Mouse (Mus musculus): ENCODE data around the gene Btbd9.

The Btbd9 gene

DNA sequence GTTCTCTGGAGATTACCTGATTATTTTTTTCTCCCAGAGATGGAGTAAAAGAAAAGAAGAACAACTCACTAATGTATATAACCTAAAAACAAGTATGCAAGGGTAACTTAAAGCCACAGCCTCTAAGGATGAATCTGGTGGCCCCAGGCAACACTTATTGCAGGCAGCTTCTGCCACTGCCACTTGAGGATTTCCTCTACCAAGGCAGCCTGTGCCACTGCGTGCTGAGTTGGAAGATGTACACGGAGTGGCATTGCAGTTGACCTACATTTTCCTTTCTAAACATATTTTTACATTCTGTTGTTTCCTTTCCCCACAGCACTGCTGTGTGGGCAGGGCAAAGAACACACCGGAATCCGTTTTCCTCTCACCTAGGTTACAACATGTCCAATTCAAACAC is 184.3 kb downstream of the Btbd9 start:
- DNase-seq (ENCODE audit: low spot score in 2 of 2) = no peak

DNA sequence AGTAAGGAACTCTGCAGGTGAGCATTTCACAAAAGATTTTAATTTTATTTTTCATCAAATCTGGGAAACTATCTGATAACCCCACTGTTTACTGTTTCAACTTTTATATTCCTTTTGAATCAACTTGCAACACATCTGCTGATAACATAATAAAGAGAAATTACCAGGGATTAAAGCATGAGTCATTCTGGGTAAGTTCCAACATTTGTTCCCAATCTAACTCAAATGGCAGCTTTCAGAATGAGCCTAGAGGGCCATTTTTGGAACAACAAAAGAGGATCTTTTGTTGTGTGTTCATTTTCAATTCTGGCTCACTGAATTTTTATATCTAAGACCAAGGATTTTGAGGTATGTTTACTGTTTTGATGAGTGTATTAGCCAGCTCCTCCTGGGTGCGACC is 185.1 kb downstream of the Btbd9 start:
- no peak for DNase-seq (ENCODE audit: low spot score in 2 of 2)

DNA sequence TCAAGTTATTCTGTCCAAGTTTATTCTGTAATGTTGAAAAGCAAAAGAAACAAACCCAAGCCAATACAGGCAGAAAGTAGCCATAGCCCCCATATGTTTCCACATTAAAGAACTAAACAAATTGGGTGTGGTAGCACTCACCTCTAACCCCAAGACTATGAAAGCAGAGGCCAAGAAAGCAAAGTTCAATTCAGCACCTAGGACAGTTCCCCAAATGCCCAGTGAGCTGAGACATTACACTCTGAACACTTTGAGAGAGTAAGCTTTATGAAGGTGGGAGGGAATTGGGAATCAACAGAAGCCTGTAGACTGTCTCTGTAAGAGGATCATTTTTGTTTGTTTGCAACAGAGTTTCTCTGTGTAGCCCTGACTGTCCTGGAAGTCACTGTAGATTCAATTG is 186.6 kb downstream of the Btbd9 start:
- peak in 1 of 2 experiments; percentile 18 for DNase-seq (ENCODE audit: low spot score in 2 of 2)

DNA sequence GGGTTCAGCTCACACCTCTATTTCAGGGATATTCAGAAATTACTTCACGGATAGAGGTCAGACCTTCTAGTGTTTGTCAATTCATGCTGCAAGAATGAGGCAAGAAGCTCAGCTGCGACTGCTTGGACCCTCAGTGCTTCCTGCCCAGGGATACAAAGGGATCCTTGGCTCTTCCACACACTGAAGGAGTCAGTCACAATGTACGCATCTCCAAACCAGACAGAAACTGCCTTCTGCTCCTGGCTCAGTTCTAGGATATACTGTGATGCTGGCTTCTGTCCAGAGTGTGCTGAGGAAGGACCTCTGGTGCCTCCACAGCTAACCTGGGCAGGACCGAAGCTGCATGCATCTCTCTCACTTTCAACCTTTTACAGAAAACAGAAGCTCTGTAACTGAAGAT is 187.5 kb downstream of the Btbd9 start:
- DNase-seq (ENCODE audit: low spot score in 2 of 2) = no peak

DNA sequence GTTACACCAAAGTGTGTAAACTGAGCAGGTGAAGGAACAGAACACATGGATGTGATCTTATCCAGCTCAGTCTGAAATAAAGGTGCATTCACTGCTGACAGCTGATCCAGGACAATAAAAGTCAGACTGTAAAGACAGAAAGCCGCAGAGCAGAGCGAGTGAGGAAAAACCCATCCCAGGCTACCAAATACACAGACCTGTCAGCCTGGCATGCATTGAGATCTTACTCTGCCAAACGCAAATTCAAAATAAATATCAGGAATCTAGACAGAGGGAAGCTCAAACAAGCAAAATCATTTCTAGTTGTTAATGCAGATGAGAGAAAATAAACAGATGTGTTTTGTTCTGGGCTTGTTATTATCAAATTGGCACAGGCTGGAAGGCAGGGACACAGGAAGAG is 187.9 kb downstream of the Btbd9 start:
- no peak for DNase-seq (ENCODE audit: low spot score in 2 of 2)

DNA sequence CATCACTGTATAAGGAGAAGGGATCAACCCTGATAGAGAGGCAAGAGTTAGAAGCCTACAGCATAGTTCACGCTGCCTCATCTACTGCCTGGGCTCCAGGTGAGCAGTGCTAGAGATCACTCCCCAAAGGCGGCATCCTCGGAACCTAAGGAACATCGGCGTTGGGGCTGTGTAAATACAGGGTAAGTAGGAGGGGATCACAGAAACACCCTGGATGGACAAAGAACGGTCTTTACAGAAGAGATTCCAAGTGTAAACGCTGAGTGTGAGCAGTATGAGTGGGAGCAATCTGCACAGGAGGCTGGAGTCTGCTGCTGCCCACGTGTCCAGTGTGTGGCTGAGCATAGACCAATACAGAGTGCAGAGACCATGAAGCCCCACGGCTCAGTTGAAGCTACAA is 190.0 kb downstream of the Btbd9 start:
- DNase-seq (ENCODE audit: low spot score in 2 of 2) = no peak

DNA sequence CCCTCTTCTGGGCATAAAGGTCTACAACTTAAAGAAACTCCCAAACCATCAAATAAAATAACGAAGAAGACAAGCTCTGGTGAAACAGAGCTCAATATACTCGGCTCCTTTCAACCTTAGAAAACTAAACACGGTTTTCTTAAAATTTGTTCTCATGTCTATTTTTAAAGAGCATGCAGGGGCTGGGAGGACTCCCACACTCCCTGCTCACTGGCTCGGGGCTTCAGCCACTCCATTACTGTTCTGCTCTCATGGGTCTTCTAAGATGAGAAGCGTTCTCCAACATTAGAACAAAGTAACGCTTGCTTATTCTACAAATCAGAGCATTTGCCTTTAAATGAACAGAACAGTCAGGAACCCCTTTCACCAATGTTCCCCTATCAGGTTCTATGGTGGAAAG is 192.6 kb downstream of the Btbd9 start:
- no peak for DNase-seq (ENCODE audit: low spot score in 2 of 2)

DNA sequence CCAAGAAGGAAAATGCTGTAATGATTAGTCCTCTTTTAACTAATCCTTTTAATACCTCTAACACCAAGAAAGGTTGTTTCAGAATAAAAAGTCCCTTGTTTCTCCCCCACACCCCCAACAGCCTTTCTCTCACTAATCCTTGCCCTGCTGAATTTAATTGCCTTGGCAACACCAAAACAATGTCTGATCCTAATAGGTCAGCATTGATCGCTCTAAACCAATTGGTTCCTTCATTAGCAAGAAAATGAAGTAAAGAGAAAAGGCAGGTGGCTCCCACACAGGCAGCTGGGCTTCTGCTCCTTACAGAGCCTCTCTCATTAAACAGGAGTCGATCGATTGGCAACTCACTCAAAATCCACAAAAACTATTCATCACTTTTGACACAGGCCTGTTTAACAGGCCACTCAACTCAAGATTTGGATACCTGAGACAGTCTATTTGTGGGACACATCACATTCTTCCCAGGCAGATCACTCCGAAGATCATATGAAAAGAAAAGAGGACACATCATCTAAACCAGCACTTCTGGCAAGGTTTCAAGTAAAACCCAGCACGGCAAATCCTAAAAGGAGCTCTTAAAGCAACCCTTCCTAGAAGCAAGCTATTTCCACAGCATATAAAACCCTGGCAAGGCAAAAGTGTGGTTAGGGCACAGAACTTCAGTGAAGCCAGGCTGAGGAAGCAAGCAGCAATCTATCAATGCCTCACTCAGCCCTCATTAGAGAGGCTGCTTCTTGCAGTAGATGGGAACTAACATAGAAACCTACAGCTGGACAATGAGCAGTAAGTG is 197.9 kb downstream of the Btbd9 start:
- no peak for DNase-seq (ENCODE audit: low spot score in 2 of 2)

DNA sequence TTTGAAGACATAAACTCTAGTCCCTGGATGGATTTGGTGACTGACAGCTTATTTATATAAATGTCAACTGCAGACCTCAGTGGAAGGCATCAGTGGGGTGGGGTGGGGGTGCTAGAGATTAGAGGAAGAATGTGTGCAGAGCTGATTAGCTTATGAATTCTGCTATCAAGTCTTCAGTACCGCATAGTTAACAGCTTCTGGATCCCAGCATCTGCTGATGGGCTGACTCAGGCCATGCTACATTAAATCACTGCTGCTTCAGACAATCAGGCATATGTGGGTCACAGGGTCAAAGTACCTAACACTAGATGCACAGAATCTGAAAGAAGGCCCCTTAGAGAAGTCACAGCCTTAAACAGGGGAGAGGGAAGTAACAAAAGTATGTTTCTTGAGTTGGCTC is 198.5 kb downstream of the Btbd9 start:
- no peak for DNase-seq (ENCODE audit: low spot score in 2 of 2)

DNA sequence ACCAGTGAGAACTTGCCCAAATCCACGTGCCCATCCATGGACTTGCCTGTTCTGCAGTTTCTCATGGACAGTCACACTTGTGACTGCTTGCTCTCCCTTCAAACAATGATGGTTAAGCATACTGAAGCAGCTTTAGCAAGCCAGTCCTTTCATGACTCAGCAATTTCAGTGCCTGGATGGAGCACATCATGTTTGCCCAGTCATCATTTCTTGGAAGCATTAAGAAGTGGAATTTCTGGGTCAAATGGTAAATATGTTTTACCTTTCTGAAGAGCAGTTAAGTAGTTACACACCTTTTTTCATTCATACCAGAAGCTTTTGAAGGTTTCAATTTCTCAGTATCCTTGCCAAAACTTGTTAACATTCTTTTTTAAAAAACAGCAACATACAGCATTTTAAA is 201.2 kb downstream of the Btbd9 start:
- no peak for DNase-seq (ENCODE audit: low spot score in 2 of 2)

DNA sequence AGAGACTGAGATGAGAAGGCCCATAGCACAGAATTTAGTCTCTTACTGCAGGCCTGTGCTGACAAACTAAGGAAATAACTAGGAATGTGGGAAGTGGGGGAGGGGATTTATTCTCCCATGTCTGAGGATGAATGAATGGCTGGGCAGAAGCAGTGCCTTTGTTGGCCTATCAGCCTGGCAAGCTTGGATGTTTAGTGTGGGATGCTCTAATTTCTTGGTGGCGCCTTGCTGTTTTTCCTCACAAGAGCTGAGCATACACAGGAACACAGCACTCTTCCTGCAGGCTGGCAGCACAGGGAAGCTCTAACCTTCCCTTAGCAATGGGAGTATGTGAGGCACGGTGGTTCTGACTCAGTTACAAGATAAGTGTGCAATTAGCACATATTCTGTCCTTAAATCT is 207.7 kb downstream of the Btbd9 start:
- no peak for DNase-seq (ENCODE audit: low spot score in 2 of 2)

DNA sequence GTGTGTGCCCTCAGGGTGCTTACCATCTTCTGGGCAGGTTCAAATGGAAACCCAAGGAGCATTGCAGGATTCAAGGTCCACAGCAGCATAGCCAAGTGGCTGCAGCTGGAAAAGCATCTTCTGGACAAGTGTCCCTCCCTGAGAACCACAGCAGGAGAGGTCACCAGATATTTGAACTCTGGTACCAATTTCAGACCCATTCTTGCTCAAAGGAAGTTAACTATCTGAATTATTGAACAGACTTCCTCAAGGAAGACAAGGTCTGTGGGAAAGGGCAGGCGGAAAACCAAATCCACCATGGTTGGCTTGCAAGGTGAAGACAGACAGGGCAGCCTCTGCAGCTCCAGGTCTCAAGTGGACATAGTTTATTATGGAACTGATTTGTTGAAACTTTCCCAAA is 211.6 kb downstream of the Btbd9 start:
- DNase-seq (ENCODE audit: low spot score in 2 of 2) = no peak

DNA sequence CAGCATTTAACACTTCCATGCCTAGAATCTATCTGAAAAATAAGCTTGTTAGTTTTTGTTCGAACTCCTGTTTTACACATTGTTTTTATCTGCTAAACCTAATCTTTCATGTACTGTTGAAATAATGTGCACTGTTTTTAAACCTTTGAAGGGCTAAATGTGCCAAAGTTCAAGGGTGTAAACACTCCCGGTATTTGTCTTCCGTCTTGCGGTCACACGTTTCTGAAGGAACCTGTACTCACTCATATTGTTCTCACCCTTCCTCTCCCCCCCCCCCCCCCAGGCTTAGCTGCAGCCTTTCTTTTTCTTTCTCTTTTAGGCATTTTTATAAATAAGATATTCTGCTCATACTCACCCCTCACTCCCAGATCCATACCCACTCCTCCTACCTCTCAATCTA is 212.9 kb downstream of the Btbd9 start:
- DNase-seq (ENCODE audit: low spot score in 2 of 2) = no peak

DNA sequence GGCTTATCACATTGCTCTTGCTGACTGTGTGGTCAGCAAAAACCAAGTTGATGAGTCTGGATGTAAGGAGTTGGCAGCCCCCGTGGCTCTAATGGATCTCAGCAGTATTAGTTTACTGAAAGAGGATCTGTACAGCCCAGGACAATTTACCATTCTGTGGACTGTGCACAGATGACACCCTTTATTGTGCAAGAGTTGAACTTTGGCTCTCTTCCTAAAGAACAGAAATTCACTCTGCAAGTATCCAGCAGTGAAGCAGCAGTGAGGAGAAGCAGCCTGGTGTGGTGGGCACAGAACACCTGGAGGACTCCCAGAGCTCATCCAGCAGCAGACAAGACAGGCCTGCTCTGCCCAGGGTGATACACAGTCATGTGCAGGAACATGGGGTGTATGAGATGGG is 215.6 kb downstream of the Btbd9 start:
- no peak for DNase-seq (ENCODE audit: low spot score in 2 of 2)

DNA sequence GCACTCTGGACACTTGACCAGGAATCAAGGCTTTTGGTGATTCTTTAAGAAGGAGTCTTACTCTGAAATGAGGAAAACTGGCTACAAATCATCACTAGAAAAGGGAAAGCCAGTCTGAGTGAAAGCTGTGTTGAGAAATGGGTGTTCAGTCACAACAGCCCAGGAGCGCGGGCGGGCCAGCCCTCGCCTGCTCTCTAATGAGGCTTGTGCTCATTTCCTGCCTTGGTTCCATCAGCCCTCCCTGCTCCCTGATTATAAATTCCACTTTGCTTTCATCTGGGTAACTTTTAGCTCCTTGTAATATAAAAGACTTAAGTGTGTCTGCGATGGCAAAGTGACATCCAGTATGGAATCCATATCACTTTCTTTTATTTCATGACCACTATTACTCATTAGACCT is 216.9 kb downstream of the Btbd9 start:
- no peak for DNase-seq (ENCODE audit: low spot score in 2 of 2)

DNA sequence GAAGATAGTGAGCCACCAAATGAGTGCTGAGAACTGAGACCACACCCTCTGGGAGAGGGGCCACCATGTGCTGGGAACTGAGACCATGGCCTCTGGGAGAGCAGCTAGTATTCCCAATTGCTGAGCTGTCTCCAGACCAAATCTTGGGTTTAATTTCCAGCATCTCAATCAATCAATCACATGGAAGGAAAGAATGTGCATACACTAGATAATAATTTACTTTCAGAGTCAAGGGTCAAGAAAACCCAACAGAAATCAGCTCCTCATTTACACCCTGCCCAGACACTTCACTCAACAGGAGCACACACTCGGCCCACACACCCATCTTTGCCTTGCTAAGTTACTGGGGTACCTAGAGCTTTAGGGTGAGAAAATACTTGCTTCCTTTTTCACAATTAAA is 220.9 kb downstream of the Btbd9 start:
- no peak for DNase-seq (ENCODE audit: low spot score in 2 of 2)

DNA sequence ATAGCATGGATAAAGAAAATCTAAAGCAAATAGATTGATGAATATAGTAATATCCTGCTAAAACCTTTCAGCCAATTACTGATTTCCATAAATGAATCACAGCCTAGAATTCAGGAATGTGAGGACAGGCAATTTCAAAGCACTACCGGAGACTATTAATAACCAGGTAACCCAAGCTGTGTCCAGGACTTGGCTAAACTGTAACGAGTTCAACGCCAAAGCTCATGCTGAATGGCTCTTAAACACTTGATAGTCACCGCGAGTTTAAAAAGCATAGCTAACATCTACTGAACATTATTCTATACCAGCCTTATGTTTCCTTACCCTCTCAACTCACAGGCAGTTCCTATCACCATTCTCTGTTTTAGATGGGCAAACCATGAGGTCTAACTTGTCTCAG is 221.9 kb downstream of the Btbd9 start:
- no peak for DNase-seq (ENCODE audit: low spot score in 2 of 2)

DNA sequence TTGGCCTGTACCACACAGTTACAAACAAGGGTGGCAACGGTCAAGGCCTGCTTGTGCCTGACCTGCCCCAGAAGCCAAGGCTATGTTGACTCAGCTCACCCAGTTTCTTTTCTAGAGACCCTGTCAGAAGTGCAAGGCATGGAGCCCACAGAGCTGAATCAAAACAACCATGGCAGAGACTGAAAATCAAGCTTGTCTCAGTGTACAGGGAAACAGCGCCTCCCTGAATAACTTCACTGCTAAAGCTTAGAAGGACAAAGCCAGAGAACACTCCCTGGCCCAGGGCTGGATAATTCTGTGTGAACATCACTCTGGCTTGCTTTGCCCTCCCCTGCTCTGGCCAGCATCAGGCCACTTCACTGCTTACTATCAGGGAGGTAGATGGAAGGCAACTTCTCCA is 228.3 kb downstream of the Btbd9 start:
- DNase-seq (ENCODE audit: low spot score in 2 of 2) = no peak

DNA sequence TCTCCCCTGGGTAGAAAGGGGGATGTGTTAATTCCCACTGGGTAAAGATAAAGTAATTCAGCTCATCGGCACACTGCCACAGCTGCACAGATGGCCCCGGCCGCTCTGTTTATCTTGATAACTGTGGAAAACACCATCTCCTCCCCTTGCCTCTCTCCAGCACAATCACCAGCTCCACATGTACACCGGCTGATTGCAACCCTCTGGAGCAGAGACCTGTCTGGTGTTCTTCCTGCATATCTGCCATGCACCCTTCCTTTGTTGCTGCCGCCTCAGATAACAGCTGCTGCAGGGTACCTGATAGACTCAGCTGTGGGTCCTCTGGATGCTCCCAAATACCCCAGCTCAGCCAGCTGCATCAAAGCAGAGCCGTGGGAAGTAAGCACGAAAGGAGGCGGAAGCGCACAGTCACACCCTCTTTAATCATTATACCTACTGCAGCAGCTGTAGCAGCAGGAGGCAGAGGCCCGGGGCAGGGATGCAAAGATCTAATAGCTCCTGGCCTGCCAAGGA is 229.1 kb downstream of the Btbd9 start:
- no peak for DNase-seq (ENCODE audit: low spot score in 2 of 2)

DNA sequence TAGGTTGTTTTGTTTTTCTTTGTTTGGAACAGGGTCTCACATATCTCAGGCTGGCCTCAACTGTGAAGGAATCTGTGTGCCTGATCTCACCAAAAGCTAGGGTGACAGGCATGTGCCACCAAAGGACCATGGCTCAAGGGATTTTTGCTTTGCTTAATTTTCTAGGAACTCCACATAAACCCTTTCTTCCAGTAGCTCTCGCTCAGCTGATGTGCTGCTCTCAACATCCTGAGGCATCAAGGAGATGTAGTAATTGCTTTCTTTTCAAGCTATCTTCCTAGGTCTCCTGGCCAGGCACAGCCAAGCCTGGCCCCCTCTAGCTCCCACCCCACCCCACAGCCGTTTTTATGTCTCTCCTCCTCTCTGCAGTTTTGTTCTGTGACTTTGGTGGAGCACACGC is 231.3 kb downstream of the Btbd9 start:
- no peak for DNase-seq (ENCODE audit: low spot score in 2 of 2)

DNA sequence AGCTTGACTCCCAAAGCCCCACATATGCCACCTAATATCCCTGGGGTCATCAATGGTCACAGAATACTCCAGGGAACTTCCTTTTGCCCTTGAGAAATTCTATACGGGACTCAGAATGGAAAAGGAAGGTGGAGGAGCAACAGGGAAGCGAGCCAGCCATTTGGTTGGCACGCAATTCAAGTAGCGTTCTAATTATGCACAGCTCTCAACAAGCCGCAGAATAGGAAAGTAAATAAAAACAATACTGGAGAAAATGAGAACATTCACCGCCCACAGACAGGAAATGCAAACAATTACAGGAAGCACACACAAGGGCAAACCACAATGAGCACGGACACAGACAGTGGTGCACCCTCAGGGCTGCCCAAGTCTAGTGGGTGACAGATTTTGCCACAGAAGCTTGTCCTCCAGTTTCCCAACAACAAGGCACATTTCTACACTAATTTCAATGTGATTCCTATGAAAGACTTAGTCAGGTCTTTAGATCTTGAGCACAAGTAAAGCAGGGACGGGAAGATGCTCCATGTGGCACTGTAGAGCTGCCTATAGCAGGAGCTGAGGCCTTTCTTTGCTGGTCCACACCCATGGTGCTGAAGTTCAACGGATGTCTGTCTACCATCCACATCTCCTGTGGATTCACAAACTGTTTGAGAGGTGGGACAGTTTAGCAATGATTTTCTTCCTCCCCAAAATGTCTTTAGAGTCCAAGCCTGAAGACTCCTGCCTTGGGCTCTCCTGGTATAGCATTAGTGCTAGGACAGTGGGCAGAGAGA is 232.4 kb downstream of the Btbd9 start:
- DNase-seq (ENCODE audit: low spot score in 2 of 2) = no peak

DNA sequence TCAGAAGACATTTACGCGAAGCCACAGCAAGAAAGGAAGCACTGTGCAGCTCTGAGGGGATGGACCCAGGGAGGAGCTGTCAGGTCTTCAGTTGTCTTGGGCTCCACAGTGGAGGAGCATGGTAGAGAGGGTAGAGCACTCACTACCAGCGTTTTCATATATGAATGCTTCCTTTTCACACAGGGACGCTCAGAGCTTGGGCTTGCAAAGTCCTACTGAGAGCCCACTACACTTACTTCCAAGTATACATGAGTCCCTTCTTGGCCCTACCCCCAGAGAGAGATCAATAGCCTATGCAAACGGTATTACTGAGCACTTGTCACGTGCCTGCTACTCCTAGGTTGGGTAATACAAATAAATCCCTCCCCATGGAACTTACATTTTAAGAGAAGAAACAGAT is 234.7 kb downstream of the Btbd9 start:
- DNase-seq (ENCODE audit: low spot score in 2 of 2) = no peak

DNA sequence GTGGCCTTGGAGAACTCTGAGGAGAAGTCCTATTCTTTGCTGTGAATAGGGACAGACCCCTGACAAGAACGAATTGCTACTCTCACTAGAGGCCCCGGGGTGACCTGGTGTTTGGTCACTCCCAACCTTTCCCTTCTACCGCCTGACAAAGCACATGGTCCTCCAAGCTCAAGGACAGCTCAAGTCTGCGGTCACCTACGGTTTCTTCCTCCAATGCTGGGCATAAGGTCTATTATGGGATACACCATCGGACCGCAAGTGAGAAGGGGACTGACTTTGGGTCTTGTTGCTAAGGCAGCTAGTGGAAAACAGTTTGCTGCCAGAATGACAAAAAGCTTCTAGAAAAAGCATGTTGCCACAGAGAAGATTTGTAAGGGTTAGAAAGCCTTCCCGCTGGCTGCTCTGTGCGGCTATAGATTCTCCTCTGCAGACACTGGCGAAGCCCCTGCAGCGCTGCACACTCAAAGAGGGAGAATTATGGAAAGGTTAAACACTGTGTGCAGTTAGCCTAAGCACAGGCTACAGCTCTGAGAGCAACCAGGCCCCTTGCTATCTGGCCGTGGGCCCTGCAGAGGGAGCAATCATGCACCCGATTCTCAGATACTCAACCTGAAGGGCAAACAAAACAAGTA is 235.7 kb downstream of the Btbd9 start:
- DNase-seq (ENCODE audit: low spot score in 2 of 2) = no peak
